Mouse (Mus musculus) heart, postnatal 0 days (tissue): ENCODE measurements at regions not wholly inside any gene's neighbourhood (a gene's known extent, or its start where the extent isn't known, plus 50 kb on each side); places are given as distances from the start of the nearest gene placed in this dataset.

Source experiments
- ATAC-seq: fragments of 200-750 bp; cut with Nextera tagmentation; 2 replicates; pipeline ENCODE4 v1.8.0; 2017; ENCODE audit warnings: low read depth, moderate number of reproducible peaks, moderate library complexity; ENCODE audit not compliant: insufficient read depth
- DNase-seq: peaks from one replicate; pipeline ENCODE4 v3.0.0-alpha.2; 2016; ENCODE audit warnings: low spot score
- H3K27ac ChIP-seq: fragments of 300-500 bp; sonication (generic); 2 replicates; pipeline ENCODE4 v1.5.1; 2014; ENCODE audit warnings: low read depth, mild to moderate bottlenecking
- H3K27me3 ChIP-seq: fragments of 300-500 bp; sonication (generic); 2 replicates; pipeline ENCODE4 v1.6.1; 2014; ENCODE audit warnings: low read length, mixed read lengths; ENCODE audit not compliant: control insufficient read depth, insufficient read depth
- H3K36me3 ChIP-seq: fragments of 300-500 bp; sonication (generic); replicated peaks from 2 replicates; pipeline ENCODE4 v1.6.1; 2014; ENCODE audit warnings: low read length, mixed read lengths; ENCODE audit not compliant: control insufficient read depth, insufficient read depth
- H3K4me1 ChIP-seq: fragments of 300-500 bp; sonication (generic); 2 replicates; pipeline ENCODE4 v1.6.1; 2014; ENCODE audit warnings: antibody characterized with exemption; ENCODE audit not compliant: control insufficient read depth, insufficient read depth
- H3K4me2 ChIP-seq: fragments of 300-500 bp; sonication (generic); 2 replicates; pipeline ENCODE4 v1.6.1; 2014; ENCODE audit warnings: low read depth, mild to moderate bottlenecking, low read length, moderate library complexity
- H3K4me3 ChIP-seq: fragments of 300-500 bp; sonication (generic); 2 replicates; pipeline ENCODE4 v1.5.1; 2014; ENCODE audit warnings: low read depth, low read length
- H3K9ac ChIP-seq: fragments of 300-500 bp; sonication (generic); replicated peaks from 2 replicates; pipeline ENCODE4 v1.6.1; 2014; ENCODE audit warnings: low read depth, low read length, mixed read lengths
- H3K9me3 ChIP-seq: fragments of 300-500 bp; sonication (generic); replicated peaks from 2 replicates; pipeline ENCODE4 v1.6.1; 2016; ENCODE audit warnings: low read length; ENCODE audit not compliant: control insufficient read depth
- CTCF ChIP-seq: IDR thresholded peaks from 2 replicates; pipeline ENCODE4 v1.5.1; 2016; ENCODE audit warnings: antibody characterized with exemption, control low read depth, low read depth
- EP300 ChIP-seq: IDR thresholded peaks from 2 replicates; pipeline ENCODE4 v1.6.1; 2016; ENCODE audit warnings: antibody characterized with exemption, low read depth

DNA sequence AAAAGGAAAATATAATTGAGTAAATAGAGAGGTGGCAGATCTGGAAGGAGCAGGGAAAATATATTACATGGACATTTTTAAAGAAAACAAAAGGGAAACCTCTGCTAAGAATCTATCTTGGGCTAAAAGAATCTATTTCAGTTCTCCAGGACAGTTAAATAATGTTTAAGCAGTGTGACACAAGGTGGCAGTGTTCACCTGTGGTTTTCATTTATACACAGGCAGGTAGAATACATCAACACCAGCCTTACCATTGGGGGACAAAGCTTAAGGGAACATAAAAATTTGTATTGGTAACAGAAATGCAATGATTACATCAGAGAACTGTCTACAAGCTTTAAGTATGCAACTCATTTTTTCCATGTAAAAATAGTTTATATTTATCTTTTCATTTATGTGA, 78.2 kb upstream of the Cldn34d start:
- no peak overlapping the region for H3K4me3 ChIP-seq
- ATAC-seq, result no peak
- DNase-seq, result peak; percentile 5

More for the DNA sequence above, 78.2 kb upstream of the Cldn34d start:
- no peak overlapping the region for H3K27ac ChIP-seq
- H3K36me3 ChIP-seq, result no peaks in the 10 kb centered on the region
- H3K9ac ChIP-seq, result no peak overlapping the region
- H3K9me3 ChIP-seq, result no peaks in the 10 kb centered on the region
- H3K27me3 ChIP-seq, result no peaks in the 10 kb centered on the region
- no peaks in the 10 kb centered on the region for H3K4me1 ChIP-seq
- no peak overlapping the region for H3K4me2 ChIP-seq
- no peak for TF ChIP-seq EP300
- TF ChIP-seq CTCF, result peak; percentile 38
